Mouse (Mus musculus) embryo, embryonic 10.5 days (tissue): ENCODE results near the gene Sirpb1b.
"Not testable (repeated sequence)": the region's sequence is repeated elsewhere in the genome, so short reads cannot be mapped to it uniquely, and the experiment has no call there.

Source experiments
- DNase-seq: peaks from one replicate; pipeline ENCODE4 v3.0.0-alpha.2; 2015; ENCODE audit warnings: low spot score

Sirpb1b gene

GRCm38 (mm10) chr3:15574887-15575286 is at the start of gene Sirpb1b:
Gene Sirpb1b (minus strand): TSS chr3:15575065.
- DNase-seq: not testable (repeated sequence)

GRCm38 (mm10) chr3:15590377-15591117 is 15.7 kb upstream of the Sirpb1b start:
- not testable (repeated sequence) for DNase-seq

GRCm38 (mm10) chr3:15586665-15587064 is 11.8 kb upstream of the Sirpb1b start:
- DNase-seq: not testable (repeated sequence)

- DNase-seq: no peak
These were observed 8.6 kb upstream of the Sirpb1b start for GRCm38 (mm10) chr3:15583452-15583851.

- not testable (repeated sequence) for DNase-seq
These were observed 8.1 kb upstream of the Sirpb1b start for GRCm38 (mm10) chr3:15582948-15583347.

GRCm38 (mm10) chr3:15576466-15576865 is 1.6 kb upstream of the Sirpb1b start:
- not testable (repeated sequence) for DNase-seq

- no peak for DNase-seq
These were observed 46.3 kb downstream of the Sirpb1b start for GRCm38 (mm10) chr3:15528589-15528988.

- DNase-seq: not testable (repeated sequence)
These were observed 61.3 kb downstream of the Sirpb1b start for GRCm38 (mm10) chr3:15513608-15514007.

GRCm38 (mm10) chr3:15507792-15508321 is 67.0 kb downstream of the Sirpb1b start:
- DNase-seq: not testable (repeated sequence)

- DNase-seq: not testable (repeated sequence)
These were observed 100.0 kb downstream of the Sirpb1b start for GRCm38 (mm10) chr3:15474831-15475230.

GRCm38 (mm10) chr3:15470158-15470557 is 104.7 kb downstream of the Sirpb1b start:
- not testable (repeated sequence) for DNase-seq
